Mouse (Mus musculus) kidney, embryonic 14.5 days (tissue): ENCODE measurements around the gene Iqcc. TPM values are rescaled to one million over a fixed set of nuclear protein-coding genes. Genes with fewer than 3 reads are reported as not detected.

ENCODE experiments used
- ATAC-seq: fragments of 200-750 bp; cut with Nextera tagmentation; 2 replicates; pipeline ENCODE4 v1.8.0; 2017; ENCODE audit warnings: moderate number of reproducible peaks, mild to moderate bottlenecking, moderate TSS enrichment, moderate library complexity; ENCODE audit not compliant: low FRiP score, low TSS enrichment
- H3K27ac ChIP-seq: fragments of 300-500 bp; sonication (generic); 2 replicates; pipeline ENCODE4 v1.5.1; 2014; ENCODE audit warnings: low read depth, mild to moderate bottlenecking, low read length, moderate library complexity, mixed read lengths
- H3K27me3 ChIP-seq: fragments of 300-500 bp; sonication (generic); 2 replicates; pipeline ENCODE4 v1.6.1; 2014; ENCODE audit warnings: mild to moderate bottlenecking, low read length; ENCODE audit not compliant: control insufficient read depth, insufficient read depth
- H3K36me3 ChIP-seq: fragments of 300-500 bp; sonication (generic); 2 replicates; pipeline ENCODE4 v1.6.1; 2014; ENCODE audit warnings: low read length, mixed read lengths; ENCODE audit not compliant: control insufficient read depth, insufficient read depth
- H3K4me1 ChIP-seq: fragments of 300-500 bp; sonication (generic); 2 replicates; pipeline ENCODE4 v1.6.1; 2014; ENCODE audit warnings: low read length, mixed read lengths; ENCODE audit not compliant: control insufficient read depth, insufficient read depth
- H3K4me2 ChIP-seq: fragments of 300-500 bp; sonication (generic); replicated peaks from 2 replicates; pipeline ENCODE4 v1.6.1; 2014; ENCODE audit warnings: low read depth, mild to moderate bottlenecking, low read length
- H3K4me3 ChIP-seq: fragments of 300-500 bp; sonication (generic); 2 replicates; pipeline ENCODE4 v1.5.1; 2014; ENCODE audit warnings: mild to moderate bottlenecking, low read length
- H3K9ac ChIP-seq: fragments of 300-500 bp; sonication (generic); 2 replicates; pipeline ENCODE4 v1.6.1; 2014; ENCODE audit warnings: low read depth, mild to moderate bottlenecking, low read length, moderate library complexity
- H3K9me3 ChIP-seq: fragments of 300-500 bp; sonication (generic); 2 replicates; pipeline ENCODE4 v1.6.1; 2016; ENCODE audit warnings: low read length; ENCODE audit not compliant: control insufficient read depth
- WGBS: fragments of 180-500 bp; shearing (Covaris S2); extraction: QIAGEN DNeasy Blood & Tissue Kit; methylation state at CpG from one replicate; pipeline ENCODE4 v1.1.7; 2014; 5-methylcytosine and 5-hydroxymethylcytosine counted together
- polyA plus RNA-seq: library from polyadenylated mRNA; unstranded; fragments of >200 nt; fragmentation: Nextera tagmentation; extraction: Ambion mirVana; gene quantifications from 2 replicates; pipeline ENCODE4 v1.2.1, GENCODE M21; 2014

Iqcc gene
- polyA plus RNA-seq, 1 experiment from 2014 or later = 30.1 TPM

DNA sequence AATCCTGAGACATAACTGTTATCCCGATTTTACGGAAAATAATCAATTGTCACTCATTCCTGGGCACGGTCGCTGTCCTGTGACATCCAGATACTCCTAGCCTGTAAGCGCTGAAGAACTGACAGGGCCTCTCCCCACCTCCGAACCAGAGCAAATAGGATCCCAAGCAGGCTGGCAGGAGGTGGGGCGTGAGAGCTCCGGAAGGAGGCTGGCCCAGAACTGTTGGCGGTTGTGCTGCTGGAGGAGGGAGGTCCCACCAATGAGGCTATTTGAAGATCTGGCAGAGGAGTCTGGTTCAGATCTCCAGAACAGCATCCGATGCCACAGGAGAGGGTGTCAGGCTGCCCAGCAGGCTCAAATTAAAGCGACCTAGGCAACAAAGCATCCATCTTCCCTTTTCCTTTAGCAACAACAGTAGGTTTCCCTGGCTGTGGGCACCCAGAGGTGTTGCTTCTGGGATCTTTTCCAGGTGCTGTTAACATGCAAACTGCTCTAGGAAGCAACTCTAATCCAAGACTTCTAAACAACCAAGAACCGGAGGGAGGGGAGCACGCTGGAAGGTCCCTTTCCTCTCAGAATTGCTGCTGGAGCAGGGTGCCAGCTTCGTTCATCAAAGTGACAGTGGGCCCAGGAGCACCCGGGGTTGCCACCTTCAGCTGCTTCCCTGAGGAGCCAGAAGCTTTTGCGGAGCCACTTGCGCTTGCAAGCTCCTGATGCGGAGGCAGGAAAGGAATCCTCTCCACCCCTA, 5.6 kb upstream of the Iqcc start:
- Histone ChIP-seq H3K9ac (peak overlapping the region; percentile 64), H3K9me3 (no peaks in the 10 kb centered on the region), H3K27ac (peak overlapping the region; percentile 89), H3K27me3 (no peaks in the 10 kb centered on the region), H3K4me3 (peak overlapping the region; percentile 48), H3K4me1 (peaks cover 20% of the 10 kb centered on the region), H3K4me2 (peak overlapping the region; percentile 65), H3K36me3 (peaks cover 34% of the 10 kb centered on the region)
- WGBS = 1% methylated on average over 18 of the region's 18 CpGs
- peak; percentile 92 for ATAC-seq

GRCm38 (mm10) chr4:129623681-129624091, 4.8 kb upstream of the Iqcc start, which contains the start of gene Ccdc28b:
Gene Ccdc28b, minus strand, starts transcription at chr4:129623947.
- peak within 1 kb of the TSS; percentile 48 for H3K4me3 ChIP-seq
- H3K27me3 ChIP-seq = no peaks in the 10 kb centered on the region
- H3K4me2 ChIP-seq = peak within 1 kb of the TSS; percentile 65
- H3K9me3 ChIP-seq = no peaks in the 10 kb centered on the region
- peaks cover 26% of the 10 kb centered on the region for H3K36me3 ChIP-seq
- H3K27ac ChIP-seq = peak within 1 kb of the TSS; percentile 89
- peak; percentile 35; the same call in 1 of the 2 replicates for ATAC-seq
- peaks cover 20% of the 10 kb centered on the region for H3K4me1 ChIP-seq
- under 1% methylated on average over 10 of the region's 10 CpGs for WGBS
- H3K9ac ChIP-seq = peak within 1 kb of the TSS; percentile 64

GRCm38 (mm10) chr4:129622803-129623535, 4.1 kb upstream of the Iqcc start:
- 14% methylated on average over 8 of the region's 8 CpGs for WGBS
- no peak for ATAC-seq
- H3K4me2 ChIP-seq = peak overlapping the region; percentile 65
- peaks cover 24% of the 10 kb centered on the region for H3K4me1 ChIP-seq
- H3K27me3 ChIP-seq = no peaks in the 10 kb centered on the region
- H3K27ac ChIP-seq = peak overlapping the region; percentile 68
- H3K36me3 ChIP-seq = peaks cover 19% of the 10 kb centered on the region
- peak overlapping the region; percentile 64 for H3K9ac ChIP-seq
- H3K9me3 ChIP-seq = no peaks in the 10 kb centered on the region
- peak overlapping the region; percentile 48 for H3K4me3 ChIP-seq

- H3K27ac ChIP-seq = no peak overlapping the region
- peaks cover 14% of the 10 kb centered on the region for H3K36me3 ChIP-seq
- peaks cover 28% of the 10 kb centered on the region for H3K4me1 ChIP-seq
- 82% methylated on average over 11 of the region's 11 CpGs for WGBS
- H3K4me2 ChIP-seq = no peak overlapping the region; the same call in 1 of the 2 replicates
- peak overlapping the region; percentile 64; the same call in 1 of the 2 replicates for H3K9ac ChIP-seq
- H3K27me3 ChIP-seq = no peaks in the 10 kb centered on the region
- H3K4me3 ChIP-seq = peak overlapping the region; percentile 48; the same call in 1 of the 2 replicates
- no peak for ATAC-seq
- no peaks in the 10 kb centered on the region for H3K9me3 ChIP-seq
Observed at GRCm38 (mm10) chr4:129622120-129622802, 3.4 kb upstream of the Iqcc start.

- Histone ChIP-seq H3K27ac (no peak overlapping the region), H3K4me1 (peaks cover 28% of the 10 kb centered on the region), H3K4me2 (no peak overlapping the region), H3K27me3 (no peaks in the 10 kb centered on the region), H3K9ac (no peak overlapping the region), H3K36me3 (peaks cover 14% of the 10 kb centered on the region; the same call in 1 of the 2 replicates), H3K9me3 (no peaks in the 10 kb centered on the region), H3K4me3 (no peak overlapping the region)
- 77% methylated on average over 8 of the region's 8 CpGs for WGBS
- ATAC-seq = no peak
Observed at GRCm38 (mm10) chr4:129621283-129621841, 2.5 kb upstream of the Iqcc start.

DNA sequence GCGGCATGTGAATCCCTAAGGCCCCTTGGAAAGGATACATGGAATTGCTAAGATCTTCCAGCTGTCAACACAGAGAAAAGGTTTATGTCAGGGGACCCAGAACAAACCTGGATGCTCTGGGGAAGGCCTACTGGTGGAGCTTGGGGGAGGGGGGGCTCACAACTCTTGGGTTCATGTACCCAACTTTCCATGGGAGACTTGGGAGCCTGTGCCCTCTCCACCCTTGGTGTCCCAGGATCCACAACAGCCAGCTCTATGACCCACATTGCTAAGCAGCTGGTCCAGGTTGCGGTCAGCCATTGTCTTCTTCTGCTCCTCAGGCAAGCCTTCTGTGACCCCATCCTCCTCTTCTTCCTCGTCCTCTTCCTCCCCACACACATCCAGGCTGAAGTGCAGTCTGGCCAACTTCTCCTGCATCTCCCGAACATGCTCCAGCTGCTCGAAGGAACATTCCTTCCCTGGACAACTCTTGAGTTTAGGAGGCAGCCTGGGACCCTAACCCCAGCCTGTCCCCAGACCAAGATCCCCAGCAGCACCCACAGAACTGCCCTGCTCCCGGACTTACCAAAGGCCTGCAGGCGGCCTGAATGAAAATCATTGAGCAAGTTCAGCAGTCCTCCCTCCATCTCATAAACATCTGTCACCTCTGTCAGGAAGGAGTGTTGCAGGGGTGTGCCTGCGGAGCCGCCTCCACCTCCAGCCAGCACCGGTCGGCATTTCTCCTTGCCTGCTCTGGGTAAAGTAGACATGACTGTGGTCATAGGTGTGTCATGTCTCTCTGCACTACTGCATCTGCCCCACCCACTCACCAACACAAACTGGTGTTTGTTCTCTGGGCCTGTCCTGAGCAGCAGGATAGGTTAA, 1.8 kb upstream of the Iqcc start:
- Histone ChIP-seq H3K4me3 (no peak overlapping the region), H3K27me3 (no peaks in the 10 kb centered on the region), H3K4me1 (peaks cover 28% of the 10 kb centered on the region), H3K9ac (no peak overlapping the region), H3K9me3 (no peaks in the 10 kb centered on the region), H3K4me2 (0 out of 2 replicates have a peak overlapping the region, but pooled peaks have one; percentile 6), H3K27ac (no peak overlapping the region), H3K36me3 (peaks cover 14% of the 10 kb centered on the region; the same call in 1 of the 2 replicates)
- 85% methylated on average over 11 of the region's 11 CpGs for WGBS
- ATAC-seq = no peak

DNA sequence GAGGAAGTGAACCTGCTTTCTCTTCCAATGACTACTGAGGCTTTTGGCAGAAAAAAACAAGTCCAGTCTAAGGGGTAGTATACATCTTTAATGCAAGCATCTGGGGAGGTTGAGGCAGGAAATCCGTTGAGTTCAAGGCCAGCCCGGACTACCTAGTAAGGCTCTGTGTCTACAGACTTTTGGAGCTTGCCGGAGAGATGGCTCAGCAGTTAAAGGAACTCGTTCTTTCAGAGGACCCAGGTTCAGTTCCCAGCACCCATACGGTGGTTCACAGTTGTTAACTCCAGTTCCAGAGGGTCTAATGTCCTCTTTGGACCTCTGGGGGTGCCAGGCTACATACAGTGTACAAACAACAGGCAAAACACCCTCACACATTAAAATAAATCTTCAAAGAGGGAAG, 868 bp downstream of the Iqcc start:
- no peaks in the 10 kb centered on the region for H3K27me3 ChIP-seq
- peak overlapping the region; percentile 82 for H3K4me2 ChIP-seq
- H3K4me3 ChIP-seq = peak overlapping the region; percentile 66
- peak overlapping the region; percentile 80; the same call in 1 of the 2 replicates for H3K9ac ChIP-seq
- H3K36me3 ChIP-seq = peaks cover 15% of the 10 kb centered on the region; the same call in 1 of the 2 replicates
- no peak overlapping the region for H3K27ac ChIP-seq
- no peak for ATAC-seq
- peaks cover 16% of the 10 kb centered on the region for H3K4me1 ChIP-seq
- H3K9me3 ChIP-seq = no peaks in the 10 kb centered on the region
- WGBS = 90% methylated on average over 5 of the region's 5 CpGs
